Mouse (Mus musculus): ENCODE data around the gene Nfx1. TPM values are rescaled to one million over a fixed set of nuclear protein-coding genes. Genes with fewer than 3 reads are reported as not detected.

Nfx1 gene
- total RNA-seq, 2 experiments from 2014 or later: 41.7 to 45.6 TPM

- no peak for DNase-seq (ENCODE audit: low spot score in 2 of 2)
Observed at GRCm38 (mm10) chr4:40974011-40974410, 3.3 kb downstream of the Nfx1 start.

GRCm38 (mm10) chr4:40975678-40976077 lies 5.0 kb downstream of the Nfx1 start:
- no peak for DNase-seq (ENCODE audit: low spot score in 2 of 2)

GRCm38 (mm10) chr4:40976651-40977050 lies 5.9 kb downstream of the Nfx1 start:
- no peak for DNase-seq (ENCODE audit: low spot score in 2 of 2)

GRCm38 (mm10) chr4:40979430-40979829 lies 8.7 kb downstream of the Nfx1 start:
- no peak for DNase-seq (ENCODE audit: low spot score in 2 of 2)

GRCm38 (mm10) chr4:40982486-40982885 lies 11.8 kb downstream of the Nfx1 start:
- DNase-seq (ENCODE audit: low spot score in 2 of 2): no peak

GRCm38 (mm10) chr4:40983686-40984085 lies 13.0 kb downstream of the Nfx1 start:
- peak in 1 of 2 experiments; percentile 15 for DNase-seq (ENCODE audit: low spot score in 2 of 2)

- DNase-seq (ENCODE audit: low spot score in 2 of 2): no peak
Observed at GRCm38 (mm10) chr4:40989633-40990032, 18.9 kb downstream of the Nfx1 start.

GRCm38 (mm10) chr4:40996302-40996701 lies 25.6 kb downstream of the Nfx1 start:
- no peak for DNase-seq (ENCODE audit: low spot score in 2 of 2)

GRCm38 (mm10) chr4:40997916-40998315 lies 27.2 kb downstream of the Nfx1 start:
- no peak for DNase-seq (ENCODE audit: low spot score in 2 of 2)

GRCm38 (mm10) chr4:41000271-41000670 lies 29.6 kb downstream of the Nfx1 start:
- no peak for DNase-seq (ENCODE audit: low spot score in 2 of 2)

- DNase-seq (ENCODE audit: low spot score in 2 of 2): no peak
Observed at GRCm38 (mm10) chr4:41000842-41001639, 30.3 kb downstream of the Nfx1 start.

- no peak for DNase-seq (ENCODE audit: low spot score in 2 of 2)
Observed at GRCm38 (mm10) chr4:41013351-41013750, 42.6 kb downstream of the Nfx1 start.

GRCm38 (mm10) chr4:41015798-41016197 lies 45.1 kb downstream of the Nfx1 start:
- DNase-seq (ENCODE audit: low spot score in 2 of 2): no peak

GRCm38 (mm10) chr4:41021094-41021493 lies 50.4 kb downstream of the Nfx1 start:
- DNase-seq (ENCODE audit: low spot score in 2 of 2): no peak

GRCm38 (mm10) chr4:41026086-41026787 lies 55.5 kb downstream of the Nfx1 start:
- no peak for DNase-seq (ENCODE audit: low spot score in 2 of 2)

- no peak for DNase-seq (ENCODE audit: low spot score in 2 of 2)
Observed at GRCm38 (mm10) chr4:41027872-41028271, 57.2 kb downstream of the Nfx1 start.

- no peak for DNase-seq (ENCODE audit: low spot score in 2 of 2)
Observed at GRCm38 (mm10) chr4:41028272-41028671, 57.6 kb downstream of the Nfx1 start.

GRCm38 (mm10) chr4:41029372-41029771 lies 58.7 kb downstream of the Nfx1 start:
- DNase-seq (ENCODE audit: low spot score in 2 of 2): no peak

- DNase-seq (ENCODE audit: low spot score in 2 of 2): peak in 1 of 2 experiments; percentile 47
Observed at GRCm38 (mm10) chr4:41031242-41031641, 60.5 kb downstream of the Nfx1 start.

GRCm38 (mm10) chr4:41037942-41038341 lies 67.2 kb downstream of the Nfx1 start:
- no peak for DNase-seq (ENCODE audit: low spot score in 2 of 2)

- DNase-seq (ENCODE audit: low spot score in 2 of 2): peak in 1 of 2 experiments; percentile 28
Observed at GRCm38 (mm10) chr4:41040983-41041382, 70.3 kb downstream of the Nfx1 start.

GRCm38 (mm10) chr4:41042880-41043279 lies 72.2 kb downstream of the Nfx1 start:
- no peak for DNase-seq (ENCODE audit: low spot score in 2 of 2)

All from gastrocnemius, postnatal 4 days (tissue).